Mouse (Mus musculus): ENCODE data around the gene Ide. TPM values are rescaled to one million over a fixed set of nuclear protein-coding genes. Genes with fewer than 3 reads are reported as not detected.

Gene Ide
- total and polyA plus RNA-seq, 3 experiments: 56.0 to 116 (median 79.5) TPM

DNA sequence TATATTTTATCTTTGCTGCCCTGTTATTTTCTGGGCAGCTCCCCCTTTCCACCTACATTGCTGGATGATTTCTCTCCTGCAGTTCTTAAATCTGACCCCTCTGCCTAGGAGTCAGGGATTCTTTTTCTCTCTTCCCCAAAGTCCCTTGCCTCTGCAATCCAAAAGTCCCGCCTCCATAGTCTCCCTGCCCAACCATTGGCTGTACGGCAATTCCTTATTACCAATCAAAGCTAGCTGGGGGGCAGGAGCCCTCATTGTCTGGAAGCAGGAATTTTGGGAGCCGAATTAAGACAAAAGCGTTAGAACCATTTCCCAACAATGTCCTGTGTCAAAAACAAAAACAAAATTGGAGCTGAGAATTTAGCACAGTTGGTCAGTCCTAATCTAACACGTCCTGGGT lies 24.9 kb upstream of the Ide start:
- Histone ChIP-seq H3K27me3 (replicated peaks) (no peaks in the 10 kb centered on the region), H3K4me3 (replicated peaks in 1 of 3; ENCODE audit: low read depth in 2 of 3, low read length in 2 of 3, poor library complexity in 1 of 3) (no peak overlapping the region), H3K4me2 (ENCODE audit: insufficient read depth, low read depth, poor library complexity, severe bottlenecking) (no peak overlapping the region), H3K4me1 (ENCODE audit: control insufficient read depth in 1 of 2, insufficient read depth in 2 of 2) (peaks cover 0 to 6% of the 10 kb centered on the region in 2 experiments; a peak in 2 of 4 replicates), H3K9ac (ENCODE audit: insufficient read depth, low read depth) (no peak overlapping the region), H3K27ac (ENCODE audit: insufficient read depth, low read depth) (no peak overlapping the region), H3K79me2 (replicated peaks; ENCODE audit: control insufficient read depth, extremely low read depth, insufficient read depth, poor library complexity, severe bottlenecking) (no peaks in the 10 kb centered on the region), H3K9me3 (replicated peaks; ENCODE audit: low read length) (no peaks in the 10 kb centered on the region), H3K36me3 (replicated peaks in 1 of 2; ENCODE audit: control insufficient read depth in 1 of 2, insufficient read depth in 1 of 2, low read length in 1 of 2) (no peaks in the 10 kb centered on the region)
- no peak for TF ChIP-seq NRF1 (IDR thresholded peaks at IDR 0.05; ENCODE audit: low read depth, low read length)
- TF ChIP-seq E2F4 (IDR thresholded peaks at IDR 0.05; ENCODE audit: insufficient replicate concordance, low read depth, low read length): no peak
- TF ChIP-seq EP300 (IDR thresholded peaks at IDR 0.05; ENCODE audit: low read length): no peak
- TF ChIP-seq ZMIZ1 (IDR thresholded peaks at IDR 0.05; ENCODE audit: low read depth, low read length): no peak
- no peak for TF ChIP-seq JUND (conservative IDR thresholded peaks at IDR 0.05; ENCODE audit: low read depth, low read length)
- TF ChIP-seq ZC3H11A (IDR thresholded peaks at IDR 0.05; ENCODE audit: low read depth, low read length): no peak
- TF ChIP-seq CHD1 (IDR thresholded peaks at IDR 0.05; ENCODE audit: low read depth, low read length): no peak
- TF ChIP-seq USF1 (IDR thresholded peaks at IDR 0.05; ENCODE audit: low read depth, low read length): no peak
- TF ChIP-seq IRF4 (IDR thresholded peaks at IDR 0.05; ENCODE audit: low read depth, low read length): no peak
- no peak for TF ChIP-seq USF2 (conservative IDR thresholded peaks at IDR 0.05; ENCODE audit: low read depth, low read length)
- no peak for TF ChIP-seq TCF12 (IDR thresholded peaks at IDR 0.05; ENCODE audit: low read depth, low read length)
- dilution Hi-C loops (cut with MboI; ENCODE audit: extremely low pct_ligation_motif_present, extremely low pct_unique_long_range_greater_than_20kb, low sequenced_read_pairs) (no loop called here), in situ Hi-C loops (cut with MboI; ENCODE audit: low pct_ligation_motif_present, low pct_unique_long_range_greater_than_20kb, low sequenced_read_pairs) (no loop called here)
- DNase-seq (ENCODE audit: extremely low read depth): no peak

DNA sequence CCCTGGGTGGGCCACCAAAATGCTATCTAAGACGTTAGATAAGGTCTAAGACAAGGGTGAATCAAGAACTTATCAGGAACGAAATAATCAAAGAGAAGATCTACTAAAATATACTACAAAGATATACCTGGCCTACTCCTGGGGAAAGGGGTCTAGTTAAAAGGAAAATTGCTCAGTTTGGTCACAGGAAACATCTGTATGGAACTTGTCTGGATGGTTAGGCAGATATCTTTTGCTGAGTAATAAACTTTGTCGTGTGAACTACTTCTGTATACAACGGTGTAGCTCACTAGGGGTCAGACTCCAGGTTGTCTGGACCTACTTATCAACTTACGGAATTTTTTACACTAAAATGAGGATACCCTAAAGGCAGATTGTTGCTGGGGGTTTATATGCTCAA lies 22.4 kb upstream of the Ide start:
- no peak for TF ChIP-seq ETS1 (conservative IDR thresholded peaks at IDR 0.05; ENCODE audit: low read depth, low read length)
- no peak for TF ChIP-seq PAX5 (IDR thresholded peaks at IDR 0.05; ENCODE audit: low read length)
- TF ChIP-seq NELFE (IDR thresholded peaks at IDR 0.05; ENCODE audit: low read depth, low read length): no peak
- no peak overlapping the region for H3K27ac ChIP-seq (ENCODE audit: insufficient read depth, low read depth)
- H3K4me2 ChIP-seq (ENCODE audit: insufficient read depth, low read depth, poor library complexity, severe bottlenecking): no peak overlapping the region
- no peaks in the 10 kb centered on the region for H3K9me3 ChIP-seq (replicated peaks; ENCODE audit: low read length)
- no peak overlapping the region for H3K9ac ChIP-seq (ENCODE audit: insufficient read depth, low read depth)
- no peak for DNase-seq (ENCODE audit: extremely low read depth)
- dilution Hi-C loops (cut with MboI; ENCODE audit: extremely low pct_ligation_motif_present, extremely low pct_unique_long_range_greater_than_20kb, low sequenced_read_pairs) (no loop called here), in situ Hi-C loops (cut with MboI; ENCODE audit: low pct_ligation_motif_present, low pct_unique_long_range_greater_than_20kb, low sequenced_read_pairs) (no loop called here)
- no peaks in the 10 kb centered on the region for H3K27me3 ChIP-seq (replicated peaks)
- peaks cover 16% of the 10 kb centered on the region for H3K79me2 ChIP-seq (replicated peaks; ENCODE audit: control insufficient read depth, extremely low read depth, insufficient read depth, poor library complexity, severe bottlenecking)
- no peak overlapping the region for H3K4me3 ChIP-seq (replicated peaks in 1 of 3; ENCODE audit: low read depth in 2 of 3, low read length in 2 of 3, poor library complexity in 1 of 3)
- H3K4me1 ChIP-seq (ENCODE audit: control insufficient read depth in 1 of 2, insufficient read depth in 2 of 2): peaks cover 0 to 9% of the 10 kb centered on the region in 2 experiments; a peak in 2 of 4 replicates
- peaks cover 2 to 9% of the 10 kb centered on the region in 2 experiments for H3K36me3 ChIP-seq (replicated peaks in 1 of 2; ENCODE audit: control insufficient read depth in 1 of 2, insufficient read depth in 1 of 2, low read length in 1 of 2)

DNA sequence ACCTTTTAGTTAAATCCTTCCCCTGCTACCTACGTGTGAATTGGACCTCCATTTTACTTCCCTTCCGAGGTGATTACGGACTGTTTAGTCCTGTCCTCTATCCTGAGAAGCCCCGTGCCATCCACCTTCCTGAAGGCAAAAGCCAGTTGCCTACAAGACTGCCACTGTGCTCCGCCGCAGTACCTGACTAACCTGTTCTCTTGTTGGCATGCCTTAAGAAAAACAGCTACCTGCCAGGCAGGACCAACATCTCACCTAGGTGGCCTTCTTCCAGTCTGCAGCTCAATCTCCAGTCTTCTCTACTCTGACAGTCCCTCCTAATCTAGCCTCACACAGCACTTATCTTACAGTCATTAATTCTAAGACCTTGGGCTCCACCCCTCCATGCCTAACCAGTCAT lies 15.7 kb upstream of the Ide start:
- H3K27me3 ChIP-seq (replicated peaks): no peaks in the 10 kb centered on the region
- H3K9me3 ChIP-seq (replicated peaks; ENCODE audit: low read length): peaks cover 14% of the 10 kb centered on the region
- dilution Hi-C loops (cut with MboI; ENCODE audit: extremely low pct_ligation_motif_present, extremely low pct_unique_long_range_greater_than_20kb, low sequenced_read_pairs): no loop called here
- peaks cover 0 to 6% of the 10 kb centered on the region in 2 experiments; a peak in 1 of 4 replicates for H3K4me1 ChIP-seq (ENCODE audit: control insufficient read depth in 1 of 2, insufficient read depth in 2 of 2)
- H3K27ac ChIP-seq (ENCODE audit: insufficient read depth, low read depth): no peak overlapping the region
- H3K4me2 ChIP-seq (ENCODE audit: insufficient read depth, low read depth, poor library complexity, severe bottlenecking): no peak overlapping the region
- TF ChIP-seq HCFC1 (IDR thresholded peaks at IDR 0.05; ENCODE audit: low read depth, low read length): no peak
- no peak for TF ChIP-seq MAZ (IDR thresholded peaks at IDR 0.05; ENCODE audit: low read depth, low read length)
- no peak for TF ChIP-seq MAX (IDR thresholded peaks at IDR 0.05; ENCODE audit: low read length)
- peaks cover 67% of the 10 kb centered on the region for H3K79me2 ChIP-seq (replicated peaks; ENCODE audit: control insufficient read depth, extremely low read depth, insufficient read depth, poor library complexity, severe bottlenecking)
- H3K36me3 ChIP-seq (replicated peaks in 1 of 2; ENCODE audit: control insufficient read depth in 1 of 2, insufficient read depth in 1 of 2, low read length in 1 of 2): peaks cover 22 to 62% of the 10 kb centered on the region in 2 experiments
- no peak overlapping the region for H3K4me3 ChIP-seq (replicated peaks in 1 of 3; ENCODE audit: low read depth in 2 of 3, low read length in 2 of 3, poor library complexity in 1 of 3)
- no peak for DNase-seq (ENCODE audit: extremely low read depth)
- in situ Hi-C loops (cut with MboI; ENCODE audit: low pct_ligation_motif_present, low pct_unique_long_range_greater_than_20kb, low sequenced_read_pairs): no loop called here
- no peak overlapping the region for H3K9ac ChIP-seq (ENCODE audit: insufficient read depth, low read depth)

All from CH12.LX (cell line).